Mouse (Mus musculus) ES-E14 (cell line): ENCODE results near the gene Aes.

Experiments
- MAFK ChIP-seq: IDR thresholded peaks from 2 replicates; pipeline ENCODE4 v1.6.1; 2014; ENCODE audit warnings: mild to moderate bottlenecking, low read depth, low read length, inconsistent platforms; ENCODE audit not compliant: insufficient read depth
- ZC3H11A ChIP-seq: IDR thresholded peaks from 2 replicates; pipeline ENCODE4 v1.6.1; 2012; ENCODE audit warnings: low read depth, mild to moderate bottlenecking, inconsistent platforms, low read length, borderline replicate concordance

- TF ChIP-seq MAFK, result no peak
- TF ChIP-seq ZC3H11A, result no peak
Measured at GRCm38 (mm10) chr10:81570238-81570800, 11.0 kb downstream of the Aes start.
